Mouse (Mus musculus): Measurements from ENCODE around the gene Ccdc6. TPM values are rescaled to one million over a fixed set of nuclear protein-coding genes. Genes with fewer than 3 reads are reported as not detected.

Ccdc6 gene
- total RNA-seq, 2 experiments from 2014 or later = 33.9 to 36.9 TPM

GRCm38 (mm10) chr10:70160811-70161210, 63.9 kb downstream of the Ccdc6 start:
- intact Hi-C loops (cut with DNase I) = no loop called here

GRCm38 (mm10) chr10:70161504-70161903, 64.6 kb downstream of the Ccdc6 start:
- no peak for DNase-seq
- intact Hi-C loops (cut with DNase I) = no loop called here

More at GRCm38 (mm10) chr10:70160811-70161210, 63.9 kb downstream of the Ccdc6 start:
- DNase-seq = no peak

- peak; percentile 37 to 44 for DNase-seq
- intact Hi-C loops (cut with DNase I) = no loop called here
These were observed 66.8 kb downstream of the Ccdc6 start for GRCm38 (mm10) chr10:70163681-70164080.

GRCm38 (mm10) chr10:70165877-70166276, 69.0 kb downstream of the Ccdc6 start:
- intact Hi-C loops (cut with DNase I) = loop anchor here (5.0 kb wide), 2 partner anchors 69 to 144 kb away; partner anchors contain the start of gene Ccdc6
- DNase-seq = peak; percentile 49 to 54

- no peak for DNase-seq
- intact Hi-C loops (cut with DNase I) = loop anchor here (5.0 kb wide), 2 partner anchors 69 to 144 kb away; partner anchors contain the start of gene Ccdc6
These were observed 69.5 kb downstream of the Ccdc6 start for GRCm38 (mm10) chr10:70166427-70166826.

- intact Hi-C loops (cut with DNase I) = loop anchor here (5.0 kb wide), 2 partner anchors 70 to 145 kb away; partner anchors contain the start of gene Ccdc6
- DNase-seq = no peak
These were observed 70.7 kb downstream of the Ccdc6 start for GRCm38 (mm10) chr10:70167625-70168024.

GRCm38 (mm10) chr10:70168396-70168795, 71.5 kb downstream of the Ccdc6 start:
- intact Hi-C loops (cut with DNase I) = loop anchor here (5.0 kb wide), 2 partner anchors 71 to 146 kb away; partner anchors contain the start of gene Ccdc6
- no peak for DNase-seq

- peak; percentile 59 to 67 for DNase-seq
- intact Hi-C loops (cut with DNase I) = loop anchor here (5.0 kb wide), 2 partner anchors 72 to 147 kb away; partner anchors contain the start of gene Ccdc6
These were observed 72.1 kb downstream of the Ccdc6 start for GRCm38 (mm10) chr10:70169044-70169443.

- peak; percentile 62 to 80 for DNase-seq
These were observed 76.4 kb downstream of the Ccdc6 start for GRCm38 (mm10) chr10:70173314-70173713.

GRCm38 (mm10) chr10:70174494-70175190, 77.7 kb downstream of the Ccdc6 start:
- DNase-seq = no peak
- intact Hi-C loops (cut with DNase I) = no loop called here

More at GRCm38 (mm10) chr10:70173314-70173713, 76.4 kb downstream of the Ccdc6 start:
- intact Hi-C loops (cut with DNase I) = loop anchor here (1.0 kb wide), 1 partner anchor 13 kb away; no protein-coding TSS in a partner anchor

GRCm38 (mm10) chr10:70180727-70181126, 83.8 kb downstream of the Ccdc6 start:
- DNase-seq = no peak
- intact Hi-C loops (cut with DNase I) = no loop called here

GRCm38 (mm10) chr10:70181279-70181972, 84.5 kb downstream of the Ccdc6 start:
- peak in 1 of 2 experiments; percentile 20 for DNase-seq
- intact Hi-C loops (cut with DNase I) = no loop called here

- peak in 1 of 2 experiments; percentile 36 for DNase-seq
- intact Hi-C loops (cut with DNase I) = no loop called here
These were observed 86.5 kb downstream of the Ccdc6 start for GRCm38 (mm10) chr10:70183210-70184080.

GRCm38 (mm10) chr10:70186136-70186535, 89.2 kb downstream of the Ccdc6 start:
- intact Hi-C loops (cut with DNase I) = loop anchor here (1.0 kb wide), 1 partner anchor 13 kb away; no protein-coding TSS in a partner anchor
- peak; percentile 43 to 69 for DNase-seq

GRCm38 (mm10) chr10:70186586-70186985, 89.7 kb downstream of the Ccdc6 start:
- intact Hi-C loops (cut with DNase I) = loop anchor here (1.0 kb wide), 1 partner anchor 13 kb away; no protein-coding TSS in a partner anchor
- no peak for DNase-seq

GRCm38 (mm10) chr10:70189864-70190263, 92.9 kb downstream of the Ccdc6 start:
- no peak for DNase-seq
- intact Hi-C loops (cut with DNase I) = loop anchor here (5.0 to 10.0 kb wide), 2 partner anchors 168 to 375 kb away; no protein-coding TSS in a partner anchor

- DNase-seq = no peak
- intact Hi-C loops (cut with DNase I) = loop anchor here (5.0 to 10.0 kb wide), 2 partner anchors 172 to 371 kb away; no protein-coding TSS in a partner anchor
These were observed 97.4 kb downstream of the Ccdc6 start for GRCm38 (mm10) chr10:70194283-70194682.

GRCm38 (mm10) chr10:70195279-70195678, 98.4 kb downstream of the Ccdc6 start:
- no peak for DNase-seq
- intact Hi-C loops (cut with DNase I) = loop anchor here (1.0 to 10.0 kb wide), 2 partner anchors 101 to 370 kb away; no protein-coding TSS in a partner anchor

- DNase-seq = peak in 1 of 2 experiments; percentile 47
- intact Hi-C loops (cut with DNase I) = loop anchor here (1.0 to 10.0 kb wide), 2 partner anchors 101 to 369 kb away; no protein-coding TSS in a partner anchor
These were observed 98.9 kb downstream of the Ccdc6 start for GRCm38 (mm10) chr10:70195786-70196185.

GRCm38 (mm10) chr10:70196666-70197065, 99.7 kb downstream of the Ccdc6 start:
- intact Hi-C loops (cut with DNase I) = loop anchor here (10.0 kb wide), 1 partner anchor 368 kb away; no protein-coding TSS in a partner anchor
- DNase-seq = peak in 1 of 2 experiments; percentile 27
